Mouse (Mus musculus): Measurements from ENCODE around the gene Osbpl10. TPM values are rescaled to one million over a fixed set of nuclear protein-coding genes. Genes with fewer than 3 reads are reported as not detected.

The Osbpl10 gene
- 4.3 and 4.4 TPM in 2 replicates for polyA plus RNA-seq (2012; rRNA removed)

GRCm38 (mm10) chr9:114978281-114979111 is at the start of gene Osbpl10:
TSS of gene Osbpl10 (plus strand) at chr9:114978569.

DNA sequence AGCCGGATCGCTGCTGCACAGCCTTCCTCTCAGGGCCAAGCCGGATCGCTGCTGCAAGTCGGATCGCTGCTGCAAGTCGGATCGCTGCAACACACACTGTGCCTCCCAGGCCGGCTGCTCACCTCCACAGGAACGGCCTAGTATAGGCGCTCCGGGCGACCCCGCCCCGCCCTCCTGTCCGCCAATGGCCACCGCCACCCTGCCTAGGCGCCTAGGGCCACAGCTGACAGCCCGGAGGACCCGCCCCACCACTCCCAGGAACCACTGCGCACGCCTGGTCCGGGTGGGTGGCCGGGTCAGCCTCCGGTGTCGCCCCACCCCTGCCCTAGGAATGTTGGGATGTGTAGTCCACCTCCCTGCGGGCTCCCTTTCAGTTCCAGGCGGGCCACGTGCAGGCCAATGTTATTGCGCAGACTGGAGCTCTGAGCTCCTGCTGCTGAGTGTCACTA is 44.6 kb upstream of the Osbpl10 start, which contains the start of gene Gpd1l:
Gpd1l (minus strand) TSS at position 265 of the 449 bp plus-strand sequence.

GRCm38 (mm10) chr9:114982689-114983360 is 4.5 kb downstream of the Osbpl10 start, which contains the start of gene Rps27rt:
TSS of gene Rps27rt (minus strand) at chr9:114982739.

Other genes with a start within 250 kb of the Osbpl10 start
- gene Cmtm6, start 247.5 kb upstream of the Osbpl10 start, polyA plus RNA-seq (2012; rRNA removed): 15.9 and 20.5 TPM in 2 replicates
- gene Cmtm7, start 196.7 kb upstream of the Osbpl10 start, polyA plus RNA-seq (2012; rRNA removed): 27.4 and 53.7 TPM in 2 replicates
- 12.0 and 12.4 TPM in 2 replicates for gene Cmtm8, start 134.4 kb upstream of the Osbpl10 start, polyA plus RNA-seq (2012; rRNA removed)
- 12.0 and 12.7 TPM in 2 replicates for gene Gpd1l, start 44.6 kb upstream of the Osbpl10 start, polyA plus RNA-seq (2012; rRNA removed)
- 16.9 and 44.1 TPM in 2 replicates for gene Rps27rt, start 4.2 kb downstream of the Osbpl10 start, polyA plus RNA-seq (2012; rRNA removed)

All from central nervous system, embryonic 11.5 days (tissue).